In the genomic region with DNA sequence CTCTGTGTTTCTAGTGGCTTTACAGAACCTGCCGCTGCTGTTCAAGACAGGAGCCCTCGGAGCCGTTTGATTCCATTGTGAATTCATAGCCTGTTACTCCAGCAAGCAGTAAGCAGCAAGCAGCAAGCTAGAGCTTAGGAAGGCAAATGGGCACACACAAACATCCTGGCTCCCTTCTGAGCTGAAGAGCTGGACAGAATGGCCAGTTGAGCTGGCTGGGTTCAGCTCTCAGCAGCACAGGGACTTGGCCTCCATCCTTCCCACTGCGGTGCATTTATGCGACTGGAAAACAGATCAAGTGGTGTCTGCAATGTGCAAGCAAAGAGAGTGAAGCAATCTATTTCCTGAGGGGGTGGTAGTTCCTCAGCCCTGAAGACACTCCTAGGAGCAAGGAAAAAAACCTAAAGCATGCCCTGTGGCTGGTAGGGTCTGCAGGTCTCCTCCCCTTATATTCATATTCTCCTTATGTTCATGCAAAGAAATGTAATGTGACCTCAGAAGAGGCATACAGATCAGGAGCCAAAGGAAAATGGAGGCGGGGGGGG, we compare ENCODE assay signal across 15 mouse cellular contexts.
DNase-seq lines count a peak whose midpoint lies in the region; ATAC-seq lines count a peak whose summit lies in the region.
"Had no signal": no experiment of that assay in that cellular context is flagged by ENCODE, and none has a peak within 500 bp of the region (broad histone marks: within the 10 kb centered on the region; RNA-seq: fewer than 3 reads in every experiment).

No protein-coding gene starts in this region.

- peaks cover 13% of the 10 kb centered on the region for H3K4me1 ChIP-seq in midbrain, embryonic 13.5 days (replicated peaks)
- H3K4me1 ChIP-seq in embryonic facial prominence, embryonic 10.5 days = no peaks in the 10 kb centered on the region; the same call in 1 of the 2 replicates
- no peaks in the 10 kb centered on the region for H3K4me1 ChIP-seq in intestine, embryonic 15.5 days (replicated peaks)
- H3K4me1 ChIP-seq: embryonic facial prominence, embryonic 13.5 days; heart, embryonic 13.5 days; liver, embryonic 13.5 days; stomach, embryonic 15.5 days had no signal

- H3K4me2 ChIP-seq in midbrain, embryonic 13.5 days (replicated peaks) = no peak overlapping the region
- H3K4me2 ChIP-seq in intestine, embryonic 15.5 days (replicated peaks) = no peak overlapping the region
- H3K4me2 ChIP-seq: embryonic facial prominence, embryonic 13.5 days; heart, embryonic 13.5 days; liver, embryonic 13.5 days; stomach, embryonic 15.5 days had no signal

- H3K36me3 ChIP-seq in midbrain, embryonic 13.5 days = no peaks in the 10 kb centered on the region
- no peaks in the 10 kb centered on the region for H3K36me3 ChIP-seq in embryonic facial prominence, embryonic 10.5 days (replicated peaks)
- H3K36me3 ChIP-seq in intestine, embryonic 15.5 days = no peaks in the 10 kb centered on the region
- H3K36me3 ChIP-seq: embryonic facial prominence, embryonic 13.5 days; heart, embryonic 13.5 days; liver, embryonic 13.5 days; stomach, embryonic 15.5 days had no signal

- no peak overlapping the region for H3K4me3 ChIP-seq in midbrain, embryonic 13.5 days (replicated peaks)
- H3K4me3 ChIP-seq in embryonic facial prominence, embryonic 10.5 days = no peak overlapping the region
- no peak overlapping the region for H3K4me3 ChIP-seq in intestine, embryonic 15.5 days (replicated peaks)
- H3K4me3 ChIP-seq: embryonic facial prominence, embryonic 13.5 days; heart, embryonic 13.5 days; liver, embryonic 13.5 days; myocyte; stomach, embryonic 15.5 days had no signal

- intact Hi-C loops in heart, postnatal 25 days (cut with DNase I) = no loop called here

- peak overlapping the region; percentile 62 for H3K27ac ChIP-seq in midbrain, embryonic 13.5 days
- no peak overlapping the region for H3K27ac ChIP-seq in embryonic facial prominence, embryonic 10.5 days (replicated peaks)
- H3K27ac ChIP-seq in intestine, embryonic 15.5 days = no peak overlapping the region
- H3K27ac ChIP-seq: embryonic facial prominence, embryonic 13.5 days; heart, embryonic 13.5 days; liver, embryonic 13.5 days; stomach, embryonic 15.5 days had no signal

- WGBS in midbrain, embryonic 13.5 days = 70% methylated on average over 6 of the region's 6 CpGs
- 74% methylated on average over 6 of the region's 6 CpGs for WGBS in embryonic facial prominence, embryonic 10.5 days
- WGBS in intestine, embryonic 15.5 days = 76% methylated on average over 6 of the region's 6 CpGs

- H3K9ac ChIP-seq in midbrain, embryonic 13.5 days (replicated peaks) = no peak overlapping the region
- H3K9ac ChIP-seq in intestine, embryonic 15.5 days = no peak overlapping the region
- H3K9ac ChIP-seq: embryonic facial prominence, embryonic 13.5 days; heart, embryonic 13.5 days; liver, embryonic 13.5 days; stomach, embryonic 15.5 days had no signal

- no peaks in the 10 kb centered on the region for H3K9me3 ChIP-seq in midbrain, embryonic 13.5 days
- H3K9me3 ChIP-seq in embryonic facial prominence, embryonic 10.5 days = no peaks in the 10 kb centered on the region
- H3K9me3 ChIP-seq in intestine, embryonic 15.5 days = no peaks in the 10 kb centered on the region
- H3K9me3 ChIP-seq: embryonic facial prominence, embryonic 13.5 days; heart, embryonic 13.5 days; liver, embryonic 13.5 days; stomach, embryonic 15.5 days had no signal

- no peak for ATAC-seq in midbrain, embryonic 13.5 days
- no peak for ATAC-seq in megakaryocyte-erythroid progenitor cell, adult 5-6 weeks (replicated peaks; ENCODE audit: low FRiP score, low TSS enrichment, poor library complexity, severe bottlenecking)
- ATAC-seq in intestine, embryonic 15.5 days = no peak

- no peaks in the 10 kb centered on the region for H3K27me3 ChIP-seq in midbrain, embryonic 13.5 days
- no peaks in the 10 kb centered on the region for H3K27me3 ChIP-seq in embryonic facial prominence, embryonic 10.5 days (replicated peaks; ENCODE audit: low read depth, poor library complexity, severe bottlenecking)
- no peaks in the 10 kb centered on the region for H3K27me3 ChIP-seq in intestine, embryonic 15.5 days (replicated peaks)
- H3K27me3 ChIP-seq: CH12.LX; embryonic facial prominence, embryonic 13.5 days; heart, embryonic 13.5 days; liver, embryonic 13.5 days; stomach, embryonic 15.5 days had no signal

- DNase-seq in heart, adult 18-20 months = peak; percentile 5 to 31
- no peak for DNase-seq in heart, postnatal 25 days (ENCODE audit: low spot score)
- peak; percentile 1 for DNase-seq in cerebellum, adult 11 months
- DNase-seq in gastrocnemius, adult 8-10 months (ENCODE audit: low spot score in 2 of 2) = peak; percentile 20 to 27
- no peak for DNase-seq in embryonic facial prominence, embryonic 10.5 days (ENCODE audit: low spot score)
- DNase-seq: kidney, postnatal 36 days; liver, embryonic 13.5 days had no signal

Comparison
In these comparisons a context has a peak if more than half of its experiments do, and no peak if none do; other contexts are left out.
1. DNase-seq: peak in heart, adult 18-20 months (2 of 2), cerebellum, adult 11 months (single experiment) and gastrocnemius, adult 8-10 months (2 of 2); none in heart, postnatal 25 days (single experiment) and embryonic facial prominence, embryonic 10.5 days (single experiment).